Mouse (Mus musculus) hindbrain, embryonic 14.5 days (tissue): ENCODE measurements around the gene Cmtm7. TPM values are rescaled to one million over a fixed set of nuclear protein-coding genes. Genes with fewer than 3 reads are reported as not detected.

ENCODE experiments used
- ATAC-seq: fragments of 200-750 bp; cut with Nextera tagmentation; 2 replicates; pipeline ENCODE4 v1.8.0; 2017; ENCODE audit warnings: moderate number of reproducible peaks, mild to moderate bottlenecking, moderate TSS enrichment, moderate library complexity; ENCODE audit not compliant: low FRiP score
- DNase-seq: peaks from one replicate; pipeline ENCODE4 v3.0.0-alpha.2; 2015; ENCODE audit warnings: low spot score
- H3K27ac ChIP-seq: fragments of 300-500 bp; sonication (generic); 2 replicates; pipeline ENCODE4 v1.5.1; 2014; ENCODE audit warnings: mild to moderate bottlenecking, moderate library complexity
- H3K27me3 ChIP-seq: fragments of 300-500 bp; sonication (generic); 2 replicates; pipeline ENCODE4 v1.6.1; 2014; ENCODE audit warnings: mild to moderate bottlenecking, low read length, mixed read lengths; ENCODE audit not compliant: control insufficient read depth, insufficient read depth
- H3K36me3 ChIP-seq: fragments of 300-500 bp; sonication (generic); replicated peaks from 2 replicates; pipeline ENCODE4 v1.6.1; 2014; ENCODE audit not compliant: control insufficient read depth, insufficient read depth
- H3K4me1 ChIP-seq: fragments of 300-500 bp; sonication (generic); replicated peaks from 2 replicates; pipeline ENCODE4 v1.6.1; 2014; ENCODE audit warnings: antibody characterized with exemption, low read length, mixed read lengths; ENCODE audit not compliant: control insufficient read depth, insufficient read depth
- H3K4me2 ChIP-seq: fragments of 300-500 bp; sonication (generic); replicated peaks from 2 replicates; pipeline ENCODE4 v1.6.1; 2014; ENCODE audit warnings: mild to moderate bottlenecking, moderate library complexity
- H3K4me3 ChIP-seq: fragments of 300-500 bp; sonication (generic); replicated peaks from 2 replicates; pipeline ENCODE4 v1.5.1; 2014; ENCODE audit warnings: mild to moderate bottlenecking, low read length
- H3K9ac ChIP-seq: fragments of 300-500 bp; sonication (generic); 2 replicates; pipeline ENCODE4 v1.6.1; 2014
- H3K9me3 ChIP-seq: fragments of 300-500 bp; sonication (generic); 2 replicates; pipeline ENCODE4 v1.6.1; 2016; ENCODE audit warnings: low read length; ENCODE audit not compliant: control insufficient read depth
- WGBS: fragments of 180-500 bp; shearing (Covaris S2); extraction: QIAGEN DNeasy Blood & Tissue Kit; methylation state at CpG from one replicate; pipeline ENCODE4 v1.1.7; 2014; 5-methylcytosine and 5-hydroxymethylcytosine counted together
- polyA plus RNA-seq: library from polyadenylated mRNA; unstranded; fragments of >200 nt; fragmentation: Nextera tagmentation; extraction: Ambion mirVana; gene quantifications from 2 replicates; pipeline ENCODE4 v1.2.1, GENCODE M21; 2014

Gene Cmtm7
- polyA plus RNA-seq, 1 experiment from 2014 or later: 13.7 TPM

DNA sequence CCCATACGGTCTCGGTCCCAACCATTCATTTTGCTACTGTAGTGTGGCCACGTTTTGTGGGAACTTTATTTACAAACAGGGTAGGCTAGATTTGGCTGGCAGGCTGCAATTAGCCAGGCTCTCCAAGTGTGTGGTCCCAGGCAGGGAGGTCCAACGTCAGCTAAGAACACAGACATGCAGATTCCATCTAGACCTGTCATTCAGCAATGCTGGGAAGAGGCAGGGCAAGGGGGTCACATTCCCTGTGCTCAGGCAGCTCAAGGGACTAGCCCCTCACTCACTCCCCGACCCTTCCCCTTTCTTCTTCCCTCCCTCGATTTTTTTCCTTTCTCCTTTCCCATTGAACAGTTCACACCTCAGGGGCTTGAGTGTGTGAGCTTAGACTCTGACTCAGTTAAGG is 17.2 kb upstream of the Cmtm7 start:
- Histone ChIP-seq H3K4me3 (no peak overlapping the region), H3K36me3 (no peaks in the 10 kb centered on the region), H3K4me2 (no peak overlapping the region), H3K27ac (no peak overlapping the region), H3K27me3 (no peaks in the 10 kb centered on the region), H3K9ac (no peak overlapping the region), H3K4me1 (0 out of 2 replicates have a peak, but pooled peaks cover 4% of the 10 kb centered on the region), H3K9me3 (no peaks in the 10 kb centered on the region)
- WGBS: 32% methylated on average over 6 of the region's 6 CpGs
- DNase-seq (no peak), ATAC-seq (no peak)

DNA sequence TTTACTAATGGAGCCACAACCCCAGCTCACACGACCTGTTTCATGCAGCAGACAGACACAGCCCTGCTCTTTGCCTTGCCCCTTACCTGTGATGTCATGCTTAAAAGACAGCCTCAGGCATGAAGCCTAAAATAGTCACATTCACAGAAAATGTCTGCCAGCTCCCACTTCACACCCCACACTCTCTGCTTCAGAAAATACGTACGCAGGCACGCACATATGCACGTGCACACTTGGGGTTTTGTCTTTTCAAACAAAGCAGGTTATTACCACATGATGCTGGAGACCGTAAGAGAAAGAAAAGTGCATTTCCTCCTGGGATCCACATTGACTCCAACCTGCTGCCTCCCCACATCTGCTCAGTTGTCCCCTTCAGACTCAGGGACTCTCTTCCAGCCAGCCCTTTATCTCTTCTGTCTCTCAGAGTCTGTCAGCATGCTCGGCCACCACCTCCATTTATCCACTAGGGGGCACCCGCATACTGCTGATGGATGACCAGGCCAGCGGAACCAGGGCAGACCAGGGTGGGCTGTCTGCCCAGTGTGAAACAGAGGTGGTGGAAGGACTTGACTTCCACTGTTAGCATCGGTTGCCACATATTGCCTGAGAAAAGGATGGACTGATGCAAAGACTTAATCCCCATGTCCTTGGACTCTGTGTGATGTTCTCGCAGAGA is 15.8 kb upstream of the Cmtm7 start:
- ATAC-seq (peak; percentile 83), DNase-seq (peak; percentile 94)
- WGBS: 45% methylated on average over 11 of the region's 11 CpGs
- H3K4me3 ChIP-seq: no peak overlapping the region
- H3K4me2 ChIP-seq: no peak overlapping the region
- H3K36me3 ChIP-seq: no peaks in the 10 kb centered on the region
- H3K27ac ChIP-seq: no peak overlapping the region
- H3K9me3 ChIP-seq: no peaks in the 10 kb centered on the region
- no peak overlapping the region for H3K9ac ChIP-seq
- H3K4me1 ChIP-seq: 0 out of 2 replicates have a peak, but pooled peaks cover 4% of the 10 kb centered on the region
- H3K27me3 ChIP-seq: no peaks in the 10 kb centered on the region

DNA sequence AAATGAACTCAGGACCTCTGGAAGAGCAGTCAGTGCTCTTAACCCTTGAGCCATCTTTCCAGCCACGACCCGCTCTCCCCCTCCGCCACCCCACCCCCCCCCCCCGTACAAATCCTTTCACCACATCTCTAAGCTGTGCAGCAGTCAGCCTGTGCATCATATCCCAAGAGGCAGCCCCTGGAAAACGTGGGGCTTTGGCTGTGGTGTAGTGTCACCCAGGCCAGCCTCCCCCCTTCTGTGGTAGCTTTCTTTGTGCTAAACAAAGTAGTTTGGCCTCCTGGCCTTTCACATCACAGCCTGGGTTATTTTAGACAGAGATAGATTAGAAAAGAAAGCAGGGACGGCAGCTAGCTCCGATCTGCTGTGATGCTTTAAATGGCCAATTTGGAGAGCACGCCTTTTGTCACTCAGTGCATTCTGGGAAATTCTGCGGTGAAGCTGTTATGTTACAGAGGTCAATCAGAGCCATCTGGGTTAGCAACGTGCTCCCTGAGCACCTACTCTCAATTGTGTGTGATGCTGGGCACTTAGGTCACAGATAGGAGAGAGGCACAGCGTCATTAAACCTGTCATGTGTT is 14.9 kb upstream of the Cmtm7 start:
- WGBS: 29% methylated on average over 11 of the region's 11 CpGs
- H3K4me1 ChIP-seq: 0 out of 2 replicates have a peak, but pooled peaks cover 3% of the 10 kb centered on the region
- ATAC-seq: no peak
- no peaks in the 10 kb centered on the region for H3K9me3 ChIP-seq
- no peak for DNase-seq
- 0 out of 2 replicates have a peak overlapping the region, but pooled peaks have one; percentile 11 for H3K9ac ChIP-seq
- H3K4me2 ChIP-seq: no peak overlapping the region
- H3K36me3 ChIP-seq: no peaks in the 10 kb centered on the region
- no peaks in the 10 kb centered on the region for H3K27me3 ChIP-seq
- no peak overlapping the region for H3K4me3 ChIP-seq
- H3K27ac ChIP-seq: no peak overlapping the region

DNA sequence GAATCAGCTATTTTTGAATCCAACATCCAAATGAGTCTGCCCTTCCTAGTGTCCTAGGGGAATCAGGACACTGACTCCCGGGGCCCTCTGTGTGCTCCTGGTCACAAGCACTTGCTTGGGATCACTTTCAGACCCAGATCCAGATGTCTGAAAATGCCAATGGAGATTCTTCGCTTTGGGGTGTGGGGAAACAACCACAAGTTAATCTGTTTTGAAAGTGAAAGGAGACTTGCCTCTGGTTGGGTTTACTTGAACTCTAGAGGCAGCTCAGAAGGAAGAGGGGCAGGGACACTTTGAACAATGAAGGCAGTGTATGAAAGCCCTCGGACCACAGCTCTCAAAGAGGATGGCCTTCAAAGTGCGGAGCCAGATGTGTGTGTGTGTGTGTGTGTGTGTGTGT is 12.8 kb upstream of the Cmtm7 start:
- H3K4me3 ChIP-seq: no peak overlapping the region
- DNase-seq: no peak
- no peaks in the 10 kb centered on the region for H3K27me3 ChIP-seq
- H3K4me1 ChIP-seq: no peaks in the 10 kb centered on the region
- ATAC-seq: no peak
- H3K9me3 ChIP-seq: no peaks in the 10 kb centered on the region
- no peak overlapping the region for H3K9ac ChIP-seq
- WGBS: 72% methylated on average over 4 of the region's 4 CpGs
- no peaks in the 10 kb centered on the region for H3K36me3 ChIP-seq
- H3K4me2 ChIP-seq: no peak overlapping the region
- H3K27ac ChIP-seq: no peak overlapping the region

DNA sequence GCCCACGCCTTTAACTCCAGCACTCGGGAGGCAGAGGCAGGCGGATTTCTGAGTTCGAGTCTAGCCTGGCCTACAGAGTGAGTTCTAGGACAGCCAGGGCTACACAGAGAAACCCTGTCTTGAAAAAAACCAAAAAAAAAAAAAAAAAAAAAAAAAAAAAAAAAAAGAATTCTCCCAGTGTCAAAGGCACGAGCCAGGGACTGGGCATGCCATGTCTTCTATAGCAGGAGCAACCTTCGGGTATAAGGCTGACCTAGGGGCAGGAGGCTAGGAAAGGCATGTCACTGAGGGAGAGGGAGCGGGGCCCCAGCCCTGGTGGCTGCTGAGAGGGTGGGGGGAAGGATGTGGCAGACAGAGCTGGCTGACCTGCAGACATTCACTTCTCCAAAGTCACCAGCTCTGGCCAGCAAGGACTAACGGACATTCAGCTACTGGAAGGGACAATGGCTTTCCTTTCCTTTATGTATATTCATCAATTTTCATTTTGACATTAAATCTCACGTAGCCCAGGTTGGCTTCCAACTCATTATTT is 12.2 kb upstream of the Cmtm7 start:
- WGBS: 86% methylated on average over 9 of the region's 9 CpGs
- Histone ChIP-seq H3K9ac (no peak overlapping the region), H3K4me1 (no peaks in the 10 kb centered on the region), H3K27me3 (no peaks in the 10 kb centered on the region), H3K9me3 (no peaks in the 10 kb centered on the region), H3K4me3 (no peak overlapping the region), H3K36me3 (no peaks in the 10 kb centered on the region), H3K4me2 (no peak overlapping the region), H3K27ac (no peak overlapping the region)
- ATAC-seq (no peak), DNase-seq (no peak)

DNA sequence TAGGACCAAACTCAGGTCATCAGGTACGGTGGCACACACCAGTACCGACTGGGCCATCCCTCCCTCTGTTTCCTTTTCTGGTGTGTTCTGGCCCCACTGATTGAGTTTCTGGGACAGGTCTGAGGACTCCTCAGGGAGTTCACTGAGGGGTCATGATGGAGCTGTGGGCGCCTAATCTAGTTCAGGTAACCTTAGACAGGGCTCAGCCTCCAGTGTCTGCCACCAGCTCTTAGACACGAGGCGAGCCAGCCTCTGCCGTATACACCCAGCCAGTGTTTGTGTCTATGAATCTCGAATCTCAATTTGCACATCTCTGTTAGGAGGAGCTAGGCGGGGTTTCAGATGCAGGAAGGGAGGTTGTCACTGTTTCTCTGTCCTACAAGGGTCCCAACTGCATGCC is 8.3 kb upstream of the Cmtm7 start:
- no peak for ATAC-seq
- no peak overlapping the region for H3K9ac ChIP-seq
- no peaks in the 10 kb centered on the region for H3K9me3 ChIP-seq
- no peak overlapping the region for H3K27ac ChIP-seq
- H3K4me2 ChIP-seq: no peak overlapping the region
- no peaks in the 10 kb centered on the region for H3K4me1 ChIP-seq
- no peak overlapping the region for H3K4me3 ChIP-seq
- no peaks in the 10 kb centered on the region for H3K36me3 ChIP-seq
- WGBS: 90% methylated on average over 8 of the region's 8 CpGs
- DNase-seq: no peak
- no peaks in the 10 kb centered on the region for H3K27me3 ChIP-seq

DNA sequence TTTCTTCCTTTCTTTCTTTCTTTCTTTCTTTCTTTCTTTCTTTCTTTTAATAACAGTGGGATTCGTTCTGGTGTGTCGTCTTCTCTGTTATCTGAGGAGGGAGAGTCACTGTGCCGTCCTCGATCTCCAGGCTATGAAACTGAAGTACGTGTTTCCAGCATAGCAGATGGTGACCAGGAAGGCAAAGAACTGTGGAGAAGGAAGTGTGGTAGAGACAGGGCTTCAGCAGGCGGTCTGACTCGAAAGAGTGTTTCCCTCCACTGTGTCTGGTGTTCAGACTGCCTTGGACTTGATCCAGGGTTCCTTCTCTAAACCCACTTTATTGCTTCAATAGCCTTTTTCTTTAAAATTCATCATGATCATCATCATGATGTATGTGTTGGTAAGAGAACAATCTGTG is 7.9 kb upstream of the Cmtm7 start:
- no peaks in the 10 kb centered on the region for H3K27me3 ChIP-seq
- H3K4me1 ChIP-seq: no peaks in the 10 kb centered on the region
- no peak overlapping the region for H3K27ac ChIP-seq
- ATAC-seq (no peak), DNase-seq (no peak)
- H3K36me3 ChIP-seq: no peaks in the 10 kb centered on the region
- 87% methylated on average over 7 of the region's 7 CpGs for WGBS
- no peaks in the 10 kb centered on the region for H3K9me3 ChIP-seq
- H3K4me3 ChIP-seq: no peak overlapping the region
- no peak overlapping the region for H3K9ac ChIP-seq
- no peak overlapping the region for H3K4me2 ChIP-seq

DNA sequence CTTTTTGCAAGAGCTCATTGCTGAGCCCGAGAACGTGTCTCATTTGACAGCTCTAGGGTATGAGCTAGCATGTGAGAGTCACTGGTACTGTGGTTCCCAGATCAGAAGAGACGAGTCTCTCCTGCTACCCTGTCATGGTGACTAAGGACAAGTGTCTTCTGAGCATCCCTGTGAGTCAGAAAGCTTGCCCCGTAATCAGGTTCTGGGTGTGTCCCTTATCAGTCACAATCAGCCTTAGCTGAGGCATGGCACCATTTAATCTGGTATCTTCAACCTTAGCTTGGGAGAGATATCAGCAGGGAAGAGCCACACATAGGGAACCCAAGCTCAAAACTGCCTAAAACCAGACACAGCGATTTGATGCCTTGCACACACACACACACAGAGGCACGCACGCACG is 7.0 kb upstream of the Cmtm7 start:
- Histone ChIP-seq H3K27me3 (no peaks in the 10 kb centered on the region), H3K9me3 (no peaks in the 10 kb centered on the region), H3K4me2 (no peak overlapping the region), H3K36me3 (no peaks in the 10 kb centered on the region), H3K4me3 (no peak overlapping the region), H3K9ac (no peak overlapping the region), H3K4me1 (no peaks in the 10 kb centered on the region), H3K27ac (no peak overlapping the region)
- WGBS: 89% methylated on average over 8 of the region's 8 CpGs
- ATAC-seq (no peak), DNase-seq (no peak)

DNA sequence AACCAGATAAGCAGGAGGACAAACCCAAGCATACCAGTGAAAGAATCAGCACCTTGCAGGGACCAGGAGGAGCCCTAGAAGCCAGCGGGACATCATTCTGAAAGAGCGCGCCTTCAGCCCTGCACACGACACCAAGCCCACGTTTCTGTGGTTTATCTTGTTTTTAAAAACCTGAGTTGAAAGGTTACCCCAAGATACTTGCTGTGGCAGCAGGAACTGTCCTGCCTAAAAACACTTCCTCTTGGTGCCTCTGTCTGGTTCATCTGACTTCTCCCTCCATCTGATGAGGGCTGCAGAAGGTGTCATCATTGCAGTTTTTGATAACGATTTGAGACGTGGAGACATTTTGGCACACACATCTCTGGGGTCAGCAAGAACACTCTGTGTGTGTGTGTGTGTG is 6.1 kb upstream of the Cmtm7 start:
- no peak overlapping the region for H3K27ac ChIP-seq
- no peak for DNase-seq
- no peaks in the 10 kb centered on the region for H3K36me3 ChIP-seq
- no peak overlapping the region for H3K9ac ChIP-seq
- WGBS: 93% methylated on average over 7 of the region's 7 CpGs
- no peaks in the 10 kb centered on the region for H3K4me1 ChIP-seq
- H3K4me3 ChIP-seq: no peak overlapping the region
- no peak overlapping the region for H3K4me2 ChIP-seq
- no peaks in the 10 kb centered on the region for H3K9me3 ChIP-seq
- ATAC-seq: no peak
- H3K27me3 ChIP-seq: no peaks in the 10 kb centered on the region
